Mouse (Mus musculus): Measurements from ENCODE around the gene Spcs3. TPM values are rescaled to one million over a fixed set of nuclear protein-coding genes. Genes with fewer than 3 reads are reported as not detected.

Spcs3 gene
- polyA plus RNA-seq, 1 experiment: 25.1 TPM

- Histone ChIP-seq H3K79me2 (ENCODE audit: control insufficient read depth, insufficient read depth) (no peaks in the 10 kb centered on the region), H3K79me3 (ENCODE audit: low read depth) (no peaks in the 10 kb centered on the region), H3K4me3 (ENCODE audit: insufficient read depth, poor library complexity, severe bottlenecking) (no peak overlapping the region), H3K36me3 (ENCODE audit: control insufficient read depth, insufficient read depth) (no peaks in the 10 kb centered on the region), H3ac (ENCODE audit: control insufficient read depth, insufficient read length, low read depth) (no peak overlapping the region), H3K27me3 (ENCODE audit: control insufficient read depth, insufficient read depth, insufficient read length) (no peaks in the 10 kb centered on the region)
- TF ChIP-seq MYOD1 (IDR thresholded peaks at IDR 0.05; ENCODE audit: control insufficient read depth, insufficient read length, low read depth) (no peak), CTCF (IDR thresholded peaks at IDR 0.05; ENCODE audit: control insufficient read depth, insufficient read depth, insufficient read length) (no peak), FOSL1 (IDR thresholded peaks at IDR 0.05; ENCODE audit: insufficient read depth, low read length, poor library complexity, severe bottlenecking) (no peak), MYOG (IDR thresholded peaks at IDR 0.05; ENCODE audit: control insufficient read depth, extremely low read depth, insufficient read length) (no peak), CEBPB (IDR thresholded peaks at IDR 0.05; ENCODE audit: low read depth) (no peak), MAX (IDR thresholded peaks at IDR 0.05) (no peak), USF1 (IDR thresholded peaks at IDR 0.05; ENCODE audit: low read depth) (no peak)
Observed at GRCm38 (mm10) chr8:54535172-54535571, 5.4 kb upstream of the Spcs3 start.

GRCm38 (mm10) chr8:54528571-54528970 is 1.2 kb downstream of the Spcs3 start:
- no peak for TF ChIP-seq MAX (IDR thresholded peaks at IDR 0.05)
- no peak for TF ChIP-seq MYOG (IDR thresholded peaks at IDR 0.05; ENCODE audit: control insufficient read depth, extremely low read depth, insufficient read length)
- no peak for TF ChIP-seq FOSL1 (IDR thresholded peaks at IDR 0.05; ENCODE audit: insufficient read depth, low read length, poor library complexity, severe bottlenecking)
- TF ChIP-seq USF1 (IDR thresholded peaks at IDR 0.05; ENCODE audit: low read depth): no peak
- TF ChIP-seq CTCF (IDR thresholded peaks at IDR 0.05; ENCODE audit: control insufficient read depth, insufficient read depth, insufficient read length): no peak
- TF ChIP-seq CEBPB (IDR thresholded peaks at IDR 0.05; ENCODE audit: low read depth): no peak
- no peak for TF ChIP-seq MYOD1 (IDR thresholded peaks at IDR 0.05; ENCODE audit: control insufficient read depth, insufficient read length, low read depth)
- Histone ChIP-seq H3K79me3 (ENCODE audit: low read depth) (peaks cover 32% of the 10 kb centered on the region), H3K36me3 (ENCODE audit: control insufficient read depth, insufficient read depth) (peaks cover 26% of the 10 kb centered on the region), H3K79me2 (ENCODE audit: control insufficient read depth, insufficient read depth) (peaks cover 50% of the 10 kb centered on the region), H3ac (ENCODE audit: control insufficient read depth, insufficient read length, low read depth) (peak overlapping the region; percentile 45), H3K4me3 (ENCODE audit: insufficient read depth, poor library complexity, severe bottlenecking) (peak overlapping the region; percentile 79), H3K27me3 (ENCODE audit: control insufficient read depth, insufficient read depth, insufficient read length) (no peaks in the 10 kb centered on the region)

- Histone ChIP-seq H3K79me2 (ENCODE audit: control insufficient read depth, insufficient read depth) (peaks cover 50% of the 10 kb centered on the region), H3ac (ENCODE audit: control insufficient read depth, insufficient read length, low read depth) (no peak overlapping the region), H3K36me3 (ENCODE audit: control insufficient read depth, insufficient read depth) (peaks cover 44% of the 10 kb centered on the region), H3K79me3 (ENCODE audit: low read depth) (peaks cover 32% of the 10 kb centered on the region), H3K4me3 (ENCODE audit: insufficient read depth, poor library complexity, severe bottlenecking) (no peak overlapping the region), H3K27me3 (ENCODE audit: control insufficient read depth, insufficient read depth, insufficient read length) (no peaks in the 10 kb centered on the region)
- TF ChIP-seq MAX (IDR thresholded peaks at IDR 0.05): no peak
- TF ChIP-seq MYOG (IDR thresholded peaks at IDR 0.05; ENCODE audit: control insufficient read depth, extremely low read depth, insufficient read length): no peak
- TF ChIP-seq MYOD1 (IDR thresholded peaks at IDR 0.05; ENCODE audit: control insufficient read depth, insufficient read length, low read depth): no peak
- TF ChIP-seq CEBPB (IDR thresholded peaks at IDR 0.05; ENCODE audit: low read depth): no peak
- no peak for TF ChIP-seq FOSL1 (IDR thresholded peaks at IDR 0.05; ENCODE audit: insufficient read depth, low read length, poor library complexity, severe bottlenecking)
- TF ChIP-seq CTCF (IDR thresholded peaks at IDR 0.05; ENCODE audit: control insufficient read depth, insufficient read depth, insufficient read length): no peak
- TF ChIP-seq USF1 (IDR thresholded peaks at IDR 0.05; ENCODE audit: low read depth): no peak
Observed at GRCm38 (mm10) chr8:54526700-54527099, 3.1 kb downstream of the Spcs3 start.

GRCm38 (mm10) chr8:54525606-54526005 is 4.2 kb downstream of the Spcs3 start:
- peaks cover 32% of the 10 kb centered on the region for H3K79me3 ChIP-seq (ENCODE audit: low read depth)
- peaks cover 50% of the 10 kb centered on the region for H3K79me2 ChIP-seq (ENCODE audit: control insufficient read depth, insufficient read depth)
- H3ac ChIP-seq (ENCODE audit: control insufficient read depth, insufficient read length, low read depth): no peak overlapping the region
- no peaks in the 10 kb centered on the region for H3K27me3 ChIP-seq (ENCODE audit: control insufficient read depth, insufficient read depth, insufficient read length)
- TF ChIP-seq FOSL1 (IDR thresholded peaks at IDR 0.05; ENCODE audit: insufficient read depth, low read length, poor library complexity, severe bottlenecking) (no peak), USF1 (IDR thresholded peaks at IDR 0.05; ENCODE audit: low read depth) (no peak), CTCF (IDR thresholded peaks at IDR 0.05; ENCODE audit: control insufficient read depth, insufficient read depth, insufficient read length) (no peak), CEBPB (IDR thresholded peaks at IDR 0.05; ENCODE audit: low read depth) (no peak), MYOD1 (IDR thresholded peaks at IDR 0.05; ENCODE audit: control insufficient read depth, insufficient read length, low read depth) (no peak), MYOG (IDR thresholded peaks at IDR 0.05; ENCODE audit: control insufficient read depth, extremely low read depth, insufficient read length) (no peak), MAX (IDR thresholded peaks at IDR 0.05) (no peak)
- no peak overlapping the region for H3K4me3 ChIP-seq (ENCODE audit: insufficient read depth, poor library complexity, severe bottlenecking)
- peaks cover 55% of the 10 kb centered on the region for H3K36me3 ChIP-seq (ENCODE audit: control insufficient read depth, insufficient read depth)

GRCm38 (mm10) chr8:54520516-54520915 is 9.3 kb downstream of the Spcs3 start:
- peaks cover 2% of the 10 kb centered on the region for H3K79me3 ChIP-seq (ENCODE audit: low read depth)
- TF ChIP-seq FOSL1 (IDR thresholded peaks at IDR 0.05; ENCODE audit: insufficient read depth, low read length, poor library complexity, severe bottlenecking): no peak
- no peak for TF ChIP-seq MAX (IDR thresholded peaks at IDR 0.05)
- TF ChIP-seq MYOD1 (IDR thresholded peaks at IDR 0.05; ENCODE audit: control insufficient read depth, insufficient read length, low read depth): no peak
- TF ChIP-seq CEBPB (IDR thresholded peaks at IDR 0.05; ENCODE audit: low read depth): no peak
- TF ChIP-seq CTCF (IDR thresholded peaks at IDR 0.05; ENCODE audit: control insufficient read depth, insufficient read depth, insufficient read length): no peak
- no peak for TF ChIP-seq USF1 (IDR thresholded peaks at IDR 0.05; ENCODE audit: low read depth)
- TF ChIP-seq MYOG (IDR thresholded peaks at IDR 0.05; ENCODE audit: control insufficient read depth, extremely low read depth, insufficient read length): no peak
- no peak overlapping the region for H3ac ChIP-seq (ENCODE audit: control insufficient read depth, insufficient read length, low read depth)
- peaks cover 11% of the 10 kb centered on the region for H3K79me2 ChIP-seq (ENCODE audit: control insufficient read depth, insufficient read depth)
- H3K36me3 ChIP-seq (ENCODE audit: control insufficient read depth, insufficient read depth): peaks cover 54% of the 10 kb centered on the region
- no peaks in the 10 kb centered on the region for H3K27me3 ChIP-seq (ENCODE audit: control insufficient read depth, insufficient read depth, insufficient read length)
- H3K4me3 ChIP-seq (ENCODE audit: insufficient read depth, poor library complexity, severe bottlenecking): no peak overlapping the region
